Mouse (Mus musculus) limb, embryonic 14.5 days (tissue): ENCODE measurements at regions not wholly inside any gene's neighbourhood (a gene's known extent, or its start where the extent isn't known, plus 50 kb on each side); places are given as distances from the start of the nearest gene placed in this dataset.
A peak's percentile ranks its signal among the peaks of the same experiment; 100 is the strongest.

Experiments
- ATAC-seq: fragments of 200-750 bp; cut with Nextera tagmentation; 2 replicates; pipeline ENCODE4 v1.8.0; 2017; ENCODE audit warnings: low read depth, moderate number of reproducible peaks, moderate TSS enrichment; ENCODE audit not compliant: low FRiP score
- DNase-seq: peaks from one replicate; pipeline ENCODE4 v3.0.0-alpha.2; 2015; ENCODE audit warnings: low spot score
- H3K27ac ChIP-seq: fragments of 300-500 bp; sonication (generic); replicated peaks from 2 replicates; pipeline ENCODE4 v1.5.1; 2014; ENCODE audit warnings: low read depth, mild to moderate bottlenecking, low read length, moderate library complexity, mixed read lengths
- H3K27me3 ChIP-seq: fragments of 300-500 bp; sonication (generic); 2 replicates; pipeline ENCODE4 v1.6.1; 2014; ENCODE audit warnings: low read length, mixed read lengths; ENCODE audit not compliant: control insufficient read depth, insufficient read depth
- H3K36me3 ChIP-seq: fragments of 300-500 bp; sonication (generic); 2 replicates; pipeline ENCODE4 v1.6.1; 2014; ENCODE audit warnings: mild to moderate bottlenecking, low read length, moderate library complexity, mixed read lengths; ENCODE audit not compliant: control insufficient read depth, insufficient read depth
- H3K4me1 ChIP-seq: fragments of 300-500 bp; sonication (generic); 2 replicates; pipeline ENCODE4 v1.6.1; 2014; ENCODE audit warnings: antibody characterized with exemption, low read length, mixed read lengths; ENCODE audit not compliant: control insufficient read depth, insufficient read depth
- H3K4me2 ChIP-seq: fragments of 300-500 bp; sonication (generic); replicated peaks from 2 replicates; pipeline ENCODE4 v1.6.1; 2014; ENCODE audit warnings: low read depth, mild to moderate bottlenecking, low read length, moderate library complexity; ENCODE audit not compliant: severe bottlenecking
- H3K4me3 ChIP-seq: fragments of 300-500 bp; sonication (generic); replicated peaks from 2 replicates; pipeline ENCODE4 v1.5.1; 2014; ENCODE audit warnings: low read length
- H3K9ac ChIP-seq: fragments of 300-500 bp; sonication (generic); 2 replicates; pipeline ENCODE4 v1.6.1; 2014; ENCODE audit warnings: mild to moderate bottlenecking, low read depth, low read length, moderate library complexity; ENCODE audit not compliant: severe bottlenecking
- H3K9me3 ChIP-seq: fragments of 300-500 bp; sonication (generic); 2 replicates; pipeline ENCODE4 v1.6.1; 2016; ENCODE audit warnings: low read length; ENCODE audit not compliant: control insufficient read depth
- POLR2A ChIP-seq: fragments of 200-500 bp; IDR thresholded peaks from 2 replicates; pipeline ENCODE4 v1.8.0; 2012; ENCODE audit warnings: inconsistent platforms, mild to moderate bottlenecking, moderate library complexity, borderline replicate concordance; ENCODE audit not compliant: insufficient read depth, insufficient read length; ENCODE audit errors: extremely low read depth
- WGBS: fragments of 180-500 bp; shearing (Covaris S2); extraction: QIAGEN DNeasy Blood & Tissue Kit; methylation state at CpG from one replicate; pipeline ENCODE4 v1.1.7; 2014; 5-methylcytosine and 5-hydroxymethylcytosine counted together

- ATAC-seq (no peak), DNase-seq (no peak)
- Histone ChIP-seq H3K36me3 (no peaks in the 10 kb centered on the region), H3K4me3 (no peak overlapping the region), H3K4me1 (peaks cover 13% of the 10 kb centered on the region), H3K4me2 (no peak overlapping the region), H3K9ac (no peak overlapping the region), H3K27ac (no peak overlapping the region), H3K9me3 (no peaks in the 10 kb centered on the region), H3K27me3 (no peaks in the 10 kb centered on the region)
- 82% methylated on average over 14 of the region's 14 CpGs for WGBS
- no peak for TF ChIP-seq POLR2A
Measured at GRCm38 (mm10) chr1:126930611-126931010, 100.0 kb upstream of the Nckap5 start.

GRCm38 (mm10) chr1:126929666-126930065, 99.1 kb upstream of the Nckap5 start:
- Histone ChIP-seq H3K9ac (no peak overlapping the region), H3K36me3 (no peaks in the 10 kb centered on the region), H3K4me3 (no peak overlapping the region), H3K27ac (no peak overlapping the region), H3K4me1 (peaks cover 21% of the 10 kb centered on the region), H3K9me3 (no peaks in the 10 kb centered on the region), H3K4me2 (no peak overlapping the region), H3K27me3 (no peaks in the 10 kb centered on the region)
- ATAC-seq (no peak), DNase-seq (no peak)
- no peak for TF ChIP-seq POLR2A
- 76% methylated on average over 4 of the region's 4 CpGs for WGBS

DNA sequence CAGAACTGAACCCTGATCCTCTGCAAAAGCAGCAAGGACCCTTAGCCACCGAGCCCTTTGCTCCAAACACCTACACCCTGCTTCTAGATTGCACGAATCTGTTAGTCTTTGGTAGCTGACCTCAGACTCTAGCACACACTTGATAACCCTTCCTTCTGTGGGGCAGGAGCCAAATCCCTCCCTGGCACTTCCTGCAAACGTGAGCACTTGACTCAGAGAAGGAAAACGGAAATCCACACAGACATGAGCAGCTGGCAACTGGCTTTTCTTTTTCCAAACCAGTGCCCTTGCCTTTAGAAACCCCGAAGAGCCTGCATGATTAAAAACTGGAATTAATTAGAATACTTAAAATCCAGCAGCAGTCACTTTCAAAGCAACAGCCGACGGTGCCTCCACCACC, 97.6 kb upstream of the Nckap5 start:
- no peak for TF ChIP-seq POLR2A
- H3K36me3 ChIP-seq, result no peaks in the 10 kb centered on the region
- H3K4me2 ChIP-seq, result no peak overlapping the region
- DNase-seq (no peak), ATAC-seq (no peak)
- no peak overlapping the region for H3K27ac ChIP-seq
- H3K4me1 ChIP-seq, result peaks cover 21% of the 10 kb centered on the region
- H3K9ac ChIP-seq, result no peak overlapping the region
- WGBS, result 32% methylated on average over 7 of the region's 7 CpGs
- no peak overlapping the region for H3K4me3 ChIP-seq
- no peaks in the 10 kb centered on the region for H3K27me3 ChIP-seq
- no peaks in the 10 kb centered on the region for H3K9me3 ChIP-seq

DNA sequence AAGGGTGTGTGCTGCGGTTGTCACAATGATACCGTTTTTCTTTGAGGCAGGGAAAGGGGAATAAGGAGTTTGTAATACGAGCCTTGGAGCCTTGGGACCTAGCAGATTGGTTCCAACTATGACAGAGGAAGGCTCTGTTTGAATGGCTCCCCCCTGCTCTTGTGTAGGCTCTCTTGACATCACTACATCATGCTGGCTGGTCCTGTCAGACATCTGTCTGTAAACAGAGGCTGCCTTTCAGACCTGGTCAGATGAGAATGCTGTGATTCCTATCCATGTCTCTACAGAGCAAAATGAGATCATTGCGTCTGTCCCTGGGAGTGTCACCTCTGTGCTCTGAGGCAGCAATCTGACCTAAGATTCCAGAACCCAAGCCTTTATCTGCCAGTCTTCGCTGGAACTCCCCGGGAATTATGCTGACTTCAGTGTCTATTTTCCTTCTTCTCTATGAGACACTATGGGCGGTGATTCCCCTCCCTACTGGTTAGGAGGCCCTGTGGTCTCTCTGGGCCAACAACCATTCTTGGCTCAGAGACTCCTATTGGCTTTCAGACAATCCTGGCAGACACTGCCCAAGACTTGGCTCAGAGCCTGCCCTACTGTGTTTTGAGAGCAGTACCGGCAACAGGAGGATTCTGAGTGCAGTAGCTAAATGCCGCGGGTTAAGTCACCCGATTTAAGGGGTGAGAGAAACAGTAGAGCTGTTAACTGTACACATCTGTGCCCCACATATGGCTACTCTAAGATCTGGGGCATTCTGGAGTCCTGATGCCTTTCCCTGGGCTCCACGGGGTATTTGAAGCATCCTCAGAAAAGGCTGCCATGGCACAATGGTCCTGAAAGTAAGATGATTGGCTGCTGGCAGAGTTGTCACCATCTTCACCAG, 94.8 kb upstream of the Nckap5 start:
- Histone ChIP-seq H3K36me3 (no peaks in the 10 kb centered on the region), H3K9me3 (no peaks in the 10 kb centered on the region), H3K27me3 (no peaks in the 10 kb centered on the region), H3K27ac (no peak overlapping the region), H3K4me3 (no peak overlapping the region), H3K4me1 (peaks cover 21% of the 10 kb centered on the region), H3K9ac (peak overlapping the region; percentile 16; the same call in 1 of the 2 replicates), H3K4me2 (no peak overlapping the region)
- no peak for TF ChIP-seq POLR2A
- ATAC-seq (peak; percentile 72; the same call in 1 of the 2 replicates), DNase-seq (peak; percentile 77)
- WGBS, result 60% methylated on average over 12 of the region's 12 CpGs

DNA sequence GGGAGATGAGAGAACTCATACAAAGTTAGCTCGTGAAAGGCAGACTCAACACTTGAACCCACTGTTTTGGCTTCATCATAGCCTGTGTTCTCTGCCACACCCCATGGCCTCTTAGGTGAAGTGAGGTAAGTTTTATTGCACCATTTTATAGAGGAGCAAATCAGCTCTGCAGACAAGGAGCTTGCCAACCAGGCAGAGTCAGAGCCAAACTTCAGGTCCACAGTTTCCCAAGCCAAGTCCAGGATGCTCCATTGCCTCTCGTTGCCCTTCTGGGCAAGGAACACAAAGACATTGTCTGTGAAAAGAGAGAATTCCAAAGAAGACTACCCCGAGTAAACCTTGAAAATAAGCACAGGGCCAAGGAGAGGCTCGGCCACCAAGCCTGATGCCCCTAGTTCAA, 93.4 kb upstream of the Nckap5 start:
- Histone ChIP-seq H3K9me3 (no peaks in the 10 kb centered on the region), H3K9ac (no peak overlapping the region), H3K4me2 (no peak overlapping the region), H3K4me3 (no peak overlapping the region), H3K27ac (no peak overlapping the region), H3K27me3 (no peaks in the 10 kb centered on the region), H3K36me3 (no peaks in the 10 kb centered on the region), H3K4me1 (peaks cover 21% of the 10 kb centered on the region)
- DNase-seq, result no peak
- TF ChIP-seq POLR2A, result no peak
- 67% methylated on average over 4 of the region's 4 CpGs for WGBS
- ATAC-seq, result no peak
